Mouse (Mus musculus) left cerebral cortex, postnatal 4 days (tissue): ENCODE data around the gene Rras2. TPM values are rescaled to one million over a fixed set of nuclear protein-coding genes. Genes with fewer than 3 reads are reported as not detected.

ENCODE experiments used
- DNase-seq: peaks from one replicate; pipeline ENCODE4 v3.0.0-alpha.2; 2022
- intact Hi-C: fragments of 180-260 bp; cut with DNase I; formaldehyde crosslinking; loops from one replicate; pipeline ENCODE4 v1.15.1; 2025
- total RNA-seq, 2 experiments: library from RNA; stranded (reverse); gene quantifications; 2 replicates each; pipeline ENCODE4 v1.2.3; 2021

The Rras2 gene
- 10 to 100 TPM; 71.3 to 74.0 TPM for total RNA-seq

DNA sequence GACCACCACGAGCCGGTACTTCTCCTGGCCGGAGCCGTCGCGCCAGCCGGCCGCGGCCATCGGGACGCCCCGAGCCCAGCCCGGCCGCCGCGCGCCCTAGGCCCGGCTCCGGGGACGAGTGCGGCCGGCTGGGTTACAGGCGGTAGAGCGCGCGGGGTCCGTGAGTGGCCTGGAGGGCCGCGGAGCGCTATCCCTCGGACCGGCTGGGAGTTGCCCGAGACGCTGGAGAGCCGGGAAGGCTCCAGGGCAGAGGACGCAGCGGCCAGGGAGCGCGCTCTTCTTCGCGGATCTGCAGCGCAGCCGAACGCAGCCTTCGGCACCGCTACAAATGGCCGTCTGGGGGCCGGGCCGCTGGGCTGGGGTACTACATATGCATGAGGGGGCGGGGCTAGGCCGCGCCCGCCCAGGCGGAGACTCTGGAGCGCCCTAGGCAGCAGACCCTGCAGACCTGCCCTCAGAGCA lies at the start of gene Rras2:
Rras2 (minus strand) TSS at position 338 of the 462 bp plus-strand sequence.
- peak; percentile 90 for DNase-seq
- intact Hi-C loops = loop anchor here (10.0 kb wide), 1 partner anchor 53 kb away; no protein-coding TSS in a partner anchor

DNA sequence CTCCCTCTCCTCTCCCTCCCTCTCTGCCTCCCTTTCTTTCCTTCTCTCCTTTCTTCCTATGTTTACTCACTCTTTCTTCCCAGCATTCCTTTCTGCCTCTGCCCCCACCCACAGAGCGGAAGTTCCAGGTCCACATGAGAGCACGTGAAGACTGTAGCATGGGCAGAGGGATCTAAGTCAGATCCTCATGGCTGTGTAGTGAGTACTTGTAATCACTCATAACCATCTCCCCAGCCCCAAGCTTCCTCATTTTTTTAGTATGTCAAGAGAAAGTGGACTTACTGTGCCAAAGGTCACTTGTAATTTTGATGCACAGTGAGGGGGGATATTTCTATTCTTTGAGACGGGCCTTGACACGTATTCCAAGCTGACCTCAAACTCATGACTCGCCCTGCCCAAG lies 45.4 kb upstream of the Rras2 start:
- intact Hi-C loops = no loop called here
- no peak for DNase-seq

- no peak for DNase-seq
- intact Hi-C loops = no loop called here
Observed at GRCm38 (mm10) chr7:114161101-114161500, 43.5 kb upstream of the Rras2 start.

DNA sequence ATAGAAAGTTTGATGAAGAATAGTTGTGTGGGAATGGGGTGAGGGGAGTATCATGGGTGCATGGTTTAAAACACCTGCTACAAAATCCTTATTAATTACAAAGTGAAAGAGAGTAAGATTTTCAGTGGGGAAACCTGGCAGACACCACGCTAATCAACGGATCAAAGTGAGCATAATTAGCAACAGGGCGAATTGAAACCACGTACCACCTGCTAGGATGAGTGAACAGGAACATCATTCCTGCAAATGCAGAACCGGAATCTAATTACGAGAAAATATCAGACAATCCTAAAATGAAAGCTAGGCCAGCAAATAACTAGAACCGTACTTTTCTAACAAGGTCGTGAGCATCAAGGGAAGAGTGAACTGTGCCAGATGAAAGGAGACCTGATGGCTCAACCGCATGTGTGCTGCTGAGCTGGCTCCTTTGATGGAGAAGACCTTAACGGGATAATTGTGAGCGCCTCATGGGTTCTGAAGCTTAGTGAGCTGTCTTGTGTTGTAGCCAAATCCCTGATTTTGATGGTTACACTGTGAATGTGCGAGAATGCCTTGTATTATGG lies 40.2 kb upstream of the Rras2 start:
- intact Hi-C loops = no loop called here
- no peak for DNase-seq

DNA sequence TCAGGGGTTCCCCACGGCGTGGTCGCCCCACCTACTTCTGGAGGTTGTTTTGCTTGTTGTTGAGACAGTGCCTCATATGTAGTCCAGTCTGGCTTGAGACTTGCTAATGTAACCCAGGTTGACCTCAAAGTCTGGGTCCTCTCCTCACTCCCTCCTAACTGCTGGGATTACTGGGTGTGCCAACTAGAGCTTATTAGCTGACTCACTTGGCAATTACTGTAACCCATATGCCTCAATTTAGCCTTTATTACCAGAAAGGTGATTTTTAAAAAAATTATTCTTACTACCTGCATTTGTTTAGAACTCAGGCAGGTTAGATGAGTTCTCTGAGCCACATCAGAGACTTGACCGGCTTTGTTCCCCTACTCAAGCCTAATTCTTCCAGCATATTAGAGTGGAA lies 38.8 kb upstream of the Rras2 start:
- intact Hi-C loops = no loop called here
- no peak for DNase-seq

DNA sequence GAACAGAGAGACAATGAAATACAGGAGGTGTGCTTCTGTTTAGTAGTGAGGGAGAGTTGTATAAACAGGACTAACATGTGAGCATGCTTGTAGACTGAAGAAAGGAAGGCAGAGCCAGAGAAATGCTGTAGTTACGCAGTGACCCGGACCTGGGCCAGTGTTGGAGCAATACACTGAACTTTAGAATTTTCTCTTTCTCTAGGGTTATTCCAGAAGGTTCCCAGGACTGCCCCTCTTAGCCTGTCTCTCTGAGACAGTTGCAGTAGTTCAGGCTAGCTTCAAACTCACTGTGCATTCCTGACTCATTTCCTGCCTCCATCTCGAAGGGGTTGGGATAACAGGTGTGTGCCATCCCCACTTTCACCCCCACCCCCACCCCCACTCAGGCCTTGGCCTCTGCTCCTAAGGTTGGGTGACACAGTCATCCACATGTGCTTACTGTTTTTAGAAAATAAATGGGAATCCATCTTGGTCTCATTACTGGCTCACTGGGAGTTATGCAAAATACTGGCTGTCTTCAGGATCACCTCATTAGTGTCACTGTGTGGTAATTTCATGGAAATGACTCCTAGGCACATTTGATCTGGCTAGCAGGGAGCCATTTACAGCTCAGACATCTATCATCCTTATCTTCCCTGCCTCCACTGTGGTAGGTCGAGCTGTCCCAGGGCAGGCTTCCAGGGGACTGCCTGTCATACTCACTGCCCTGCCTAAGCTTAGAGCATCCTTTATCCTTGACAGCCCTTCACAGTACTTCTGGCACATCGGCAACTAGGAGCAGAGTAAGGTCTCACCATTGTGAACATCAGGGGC lies 37.7 kb upstream of the Rras2 start:
- intact Hi-C loops = no loop called here
- DNase-seq = no peak

- no peak for DNase-seq
- intact Hi-C loops = no loop called here
Observed at GRCm38 (mm10) chr7:114151036-114151780, 33.6 kb upstream of the Rras2 start.

DNA sequence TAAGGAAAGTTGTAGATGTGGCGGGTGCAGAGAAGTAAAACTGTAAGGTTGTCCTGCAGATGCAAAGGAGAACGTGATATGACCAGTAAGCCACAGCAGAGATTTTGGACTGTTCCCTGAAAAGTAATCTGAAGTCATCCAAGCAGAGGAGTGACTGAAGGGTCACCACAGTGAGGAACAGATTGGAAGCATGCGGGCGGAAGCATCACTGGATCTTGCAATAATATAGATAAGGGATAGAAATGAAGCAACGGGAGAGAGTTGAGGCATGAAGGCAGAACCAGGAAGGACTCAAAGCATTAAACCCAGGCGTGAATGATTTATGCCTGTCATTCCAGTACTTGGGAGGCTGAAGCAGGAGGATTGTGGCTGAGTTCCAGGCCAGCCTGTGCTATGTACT lies 32.0 kb upstream of the Rras2 start:
- DNase-seq = no peak
- intact Hi-C loops = no loop called here

- DNase-seq = no peak
- intact Hi-C loops = no loop called here
Observed at GRCm38 (mm10) chr7:114149135-114149534, 31.6 kb upstream of the Rras2 start.

GRCm38 (mm10) chr7:114145841-114146240 lies 28.3 kb upstream of the Rras2 start:
- intact Hi-C loops = no loop called here
- no peak for DNase-seq

- no peak for DNase-seq
- intact Hi-C loops = no loop called here
Observed at GRCm38 (mm10) chr7:114142151-114142798, 24.7 kb upstream of the Rras2 start.

GRCm38 (mm10) chr7:114140026-114140425 lies 22.4 kb upstream of the Rras2 start:
- DNase-seq = no peak
- intact Hi-C loops = no loop called here

- DNase-seq = no peak
- intact Hi-C loops = no loop called here
Observed at GRCm38 (mm10) chr7:114139400-114139799, 21.8 kb upstream of the Rras2 start.

DNA sequence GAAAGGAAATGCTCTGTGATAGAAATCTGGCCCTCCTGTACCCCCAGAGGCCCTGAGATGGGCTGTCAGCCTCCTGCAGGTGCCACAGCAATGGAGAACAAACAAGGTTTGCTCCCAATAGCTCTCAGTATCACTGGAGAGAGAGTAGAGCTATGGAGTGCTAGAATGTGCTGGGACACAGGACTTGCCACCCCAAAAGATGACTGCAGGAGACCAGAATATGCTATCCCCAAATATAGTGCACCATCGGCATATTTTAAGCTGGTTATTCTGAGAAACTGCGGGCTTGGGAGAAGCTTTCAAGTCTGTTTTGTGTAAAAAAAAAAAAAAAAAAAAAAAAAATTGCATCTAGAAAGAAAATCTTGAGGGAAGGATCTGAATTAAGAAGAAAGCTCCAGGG lies 20.7 kb upstream of the Rras2 start:
- intact Hi-C loops = no loop called here
- DNase-seq = no peak

DNA sequence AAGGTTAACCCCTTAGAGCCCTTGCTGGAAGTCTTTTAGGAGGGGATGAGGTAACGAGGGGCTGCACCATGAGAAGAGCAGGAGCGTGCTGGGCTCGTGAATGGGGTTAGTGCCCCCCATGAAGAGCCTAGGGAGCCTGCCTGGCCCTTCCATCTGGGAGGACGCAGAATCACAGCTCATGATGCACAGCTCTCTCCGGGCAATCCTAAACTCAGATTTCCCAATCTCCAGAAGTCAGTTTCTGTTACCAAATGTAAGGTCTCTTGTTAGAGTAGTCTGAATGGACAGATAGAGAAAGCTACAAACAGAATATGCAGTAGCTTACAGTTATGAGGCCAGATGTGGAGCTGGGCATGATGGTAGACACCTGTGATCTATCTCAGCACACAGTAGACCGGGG lies 17.6 kb upstream of the Rras2 start:
- DNase-seq = no peak
- intact Hi-C loops = no loop called here

GRCm38 (mm10) chr7:114133957-114134356 lies 16.4 kb upstream of the Rras2 start:
- no peak for DNase-seq
- intact Hi-C loops = no loop called here

DNA sequence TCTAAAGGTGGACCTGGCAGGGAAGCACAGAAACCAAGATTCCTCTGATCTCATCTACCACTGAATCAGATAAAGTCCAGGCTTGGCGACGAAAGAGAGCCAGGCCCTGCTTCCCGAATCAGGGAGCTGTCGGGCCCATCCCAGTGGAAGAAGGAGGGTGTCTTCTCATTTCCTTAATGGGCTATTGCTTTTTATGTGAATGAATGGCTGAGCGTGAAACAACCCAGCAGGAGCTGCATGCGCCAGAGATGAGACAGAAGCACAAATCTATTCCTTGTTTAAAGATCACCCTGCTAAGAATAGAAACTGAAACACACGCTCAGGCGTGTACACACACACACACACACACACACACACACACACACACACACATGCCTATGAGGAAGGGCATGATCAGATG lies 14.7 kb upstream of the Rras2 start:
- no peak for DNase-seq
- intact Hi-C loops = no loop called here

GRCm38 (mm10) chr7:114129281-114129680 lies 11.7 kb upstream of the Rras2 start:
- intact Hi-C loops = no loop called here
- no peak for DNase-seq

DNA sequence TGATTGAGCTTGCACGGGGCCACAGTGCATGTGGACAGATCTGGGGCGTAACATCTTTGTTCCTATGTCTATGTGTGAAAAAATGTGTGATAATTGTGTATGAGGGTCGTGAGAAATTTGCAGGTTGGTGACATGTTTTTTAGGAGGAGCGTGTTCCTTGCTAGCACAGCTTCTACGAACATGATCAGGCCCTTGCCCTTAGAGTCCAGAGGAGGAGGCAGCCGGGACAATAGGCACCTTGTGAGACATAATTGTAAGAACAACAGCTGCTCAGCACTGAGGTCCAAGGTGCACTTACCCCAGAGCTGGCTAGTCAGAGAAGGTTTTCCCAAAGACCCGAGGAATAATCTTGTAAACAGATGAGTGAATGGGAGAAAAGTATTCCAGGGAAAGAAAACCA lies 599 bp upstream of the Rras2 start:
- intact Hi-C loops = loop anchor here (10.0 kb wide), 1 partner anchor 53 kb away; no protein-coding TSS in a partner anchor
- no peak for DNase-seq

- intact Hi-C loops = loop anchor here (10.0 kb wide), 1 partner anchor 52 kb away; no protein-coding TSS in a partner anchor
- peak; percentile 39 for DNase-seq
Observed at GRCm38 (mm10) chr7:114116711-114117351, 750 bp downstream of the Rras2 start.
